Mouse (Mus musculus) liver, embryonic 16.5 days (tissue): ENCODE measurements around the gene Cd27. TPM values are rescaled to one million over a fixed set of nuclear protein-coding genes. Genes with fewer than 3 reads are reported as not detected.
"Not testable (repeated sequence)": the region's sequence is repeated elsewhere in the genome, so short reads cannot be mapped to it uniquely, and the experiment has no call there.

Experiments
- ATAC-seq: fragments of 200-750 bp; cut with Nextera tagmentation; 2 replicates; pipeline ENCODE4 v1.8.0; 2017; ENCODE audit warnings: low read depth, mild to moderate bottlenecking, moderate number of reproducible peaks, moderate library complexity
- H3K27ac ChIP-seq: fragments of 300-500 bp; sonication (generic); 2 replicates; pipeline ENCODE4 v1.5.1; 2014; ENCODE audit warnings: mild to moderate bottlenecking, low read length
- H3K27me3 ChIP-seq: fragments of 300-500 bp; sonication (generic); 2 replicates; pipeline ENCODE4 v1.6.1; 2014; ENCODE audit warnings: low read depth, low read length, mixed read lengths; ENCODE audit not compliant: control insufficient read depth, insufficient read depth
- H3K36me3 ChIP-seq: fragments of 300-500 bp; sonication (generic); 2 replicates; pipeline ENCODE4 v1.6.1; 2014; ENCODE audit warnings: mild to moderate bottlenecking; ENCODE audit not compliant: control insufficient read depth, insufficient read depth
- H3K4me1 ChIP-seq: fragments of 300-500 bp; sonication (generic); 2 replicates; pipeline ENCODE4 v1.6.1; 2014; ENCODE audit warnings: low read depth, low read length, mixed read lengths; ENCODE audit not compliant: control insufficient read depth
- H3K4me2 ChIP-seq: fragments of 300-500 bp; sonication (generic); 2 replicates; pipeline ENCODE4 v1.6.1; 2014; ENCODE audit warnings: low read depth, low read length, mixed read lengths
- H3K4me3 ChIP-seq: fragments of 300-500 bp; sonication (generic); 2 replicates; pipeline ENCODE4 v1.5.1; 2014; ENCODE audit warnings: low read depth, mild to moderate bottlenecking, low read length
- H3K9ac ChIP-seq: fragments of 300-500 bp; sonication (generic); 2 replicates; pipeline ENCODE4 v1.6.1; 2014; ENCODE audit warnings: low read depth, low read length
- H3K9me3 ChIP-seq: fragments of 300-500 bp; sonication (generic); replicated peaks from 2 replicates; pipeline ENCODE4 v1.6.1; 2016; ENCODE audit warnings: low read length; ENCODE audit not compliant: control insufficient read depth
- WGBS: fragments of 180-500 bp; shearing (Covaris S2); extraction: QIAGEN DNeasy Blood & Tissue Kit; methylation state at CpG from one replicate; pipeline ENCODE4 v1.1.7; 2014; ENCODE audit not compliant: insufficient replicate concordance; 5-methylcytosine and 5-hydroxymethylcytosine counted together
- polyA plus RNA-seq: library from polyadenylated mRNA; unstranded; fragments of >200 nt; fragmentation: Nextera tagmentation; extraction: Ambion mirVana; gene quantifications from 2 replicates; pipeline ENCODE4 v1.2.1, GENCODE M21; 2015

Gene Cd27
- polyA plus RNA-seq: 1.1 and 1.5 TPM in 2 replicates

GRCm38 (mm10) chr6:125236782-125237181, at the start of gene Cd27:
Cd27 (minus strand) TSS chr6:125237010.
- Histone ChIP-seq H3K9me3 (no peaks in the 10 kb centered on the region), H3K27ac (no peak within 1 kb of the TSS), H3K4me2 (no peak within 1 kb of the TSS), H3K9ac (no peak within 1 kb of the TSS), H3K4me1 (peaks cover 7% of the 10 kb centered on the region), H3K4me3 (no peak within 1 kb of the TSS), H3K27me3 (no peaks in the 10 kb centered on the region), H3K36me3 (no peaks in the 10 kb centered on the region)
- ATAC-seq: no peak
- WGBS: 37% methylated on average over 6 of the region's 6 CpGs

- no peak for ATAC-seq
- Histone ChIP-seq H3K9ac (no peak within 1 kb of the TSS), H3K4me3 (no peak within 1 kb of the TSS), H3K4me2 (no peak within 1 kb of the TSS), H3K9me3 (0 out of 2 replicates have a peak, but pooled peaks cover 3% of the 10 kb centered on the region), H3K36me3 (no peaks in the 10 kb centered on the region), H3K27ac (no peak within 1 kb of the TSS), H3K27me3 (no peaks in the 10 kb centered on the region), H3K4me1 (no peaks in the 10 kb centered on the region)
- 83% methylated on average over 22 of the region's 22 CpGs for WGBS
Observed at GRCm38 (mm10) chr6:125285890-125286289, 49.1 kb upstream of the Cd27 start, which contains the start of gene Tuba3a. Tuba3a (minus strand) TSS chr6:125286042.

GRCm38 (mm10) chr6:125284751-125285150, 47.9 kb upstream of the Cd27 start:
- Histone ChIP-seq H3K4me1 (no peaks in the 10 kb centered on the region), H3K36me3 (no peaks in the 10 kb centered on the region), H3K4me2 (no peak overlapping the region), H3K27me3 (no peaks in the 10 kb centered on the region), H3K9ac (no peak overlapping the region), H3K27ac (no peak overlapping the region), H3K9me3 (0 out of 2 replicates have a peak, but pooled peaks cover 3% of the 10 kb centered on the region), H3K4me3 (no peak overlapping the region)
- 72% methylated on average over 7 of the region's 7 CpGs for WGBS
- ATAC-seq: no peak

- ATAC-seq: no peak
Observed at GRCm38 (mm10) chr6:125284250-125284649, 47.4 kb upstream of the Cd27 start.

GRCm38 (mm10) chr6:125282721-125283120, 45.9 kb upstream of the Cd27 start:
- ATAC-seq, H3K27ac ChIP-seq, H3K4me2 ChIP-seq, H3K27me3 ChIP-seq, H3K9me3 ChIP-seq, H3K9ac ChIP-seq, H3K4me1 ChIP-seq, H3K36me3 ChIP-seq, H3K4me3 ChIP-seq: not testable (repeated sequence)
- 79% methylated on average over 13 of the region's 13 CpGs for WGBS

More at GRCm38 (mm10) chr6:125284250-125284649, 47.4 kb upstream of the Cd27 start:
- Histone ChIP-seq H3K36me3 (no peaks in the 10 kb centered on the region), H3K9ac (no peak overlapping the region), H3K4me3 (no peak overlapping the region), H3K4me2 (no peak overlapping the region), H3K27ac (no peak overlapping the region), H3K27me3 (no peaks in the 10 kb centered on the region), H3K9me3 (0 out of 2 replicates have a peak, but pooled peaks cover 3% of the 10 kb centered on the region), H3K4me1 (no peaks in the 10 kb centered on the region)
- 48% methylated on average over 8 of the region's 8 CpGs for WGBS

GRCm38 (mm10) chr6:125279729-125280128, 42.9 kb upstream of the Cd27 start:
- Histone ChIP-seq H3K27ac (no peak overlapping the region), H3K4me3 (no peak overlapping the region), H3K4me2 (no peak overlapping the region), H3K4me1 (no peaks in the 10 kb centered on the region), H3K9me3 (0 out of 2 replicates have a peak, but pooled peaks cover 2% of the 10 kb centered on the region), H3K9ac (no peak overlapping the region), H3K36me3 (no peaks in the 10 kb centered on the region), H3K27me3 (no peaks in the 10 kb centered on the region)
- 40% methylated on average over 8 of the region's 8 CpGs for WGBS
- ATAC-seq: no peak

- Histone ChIP-seq H3K9ac (no peak overlapping the region), H3K27ac (no peak overlapping the region), H3K4me1 (peaks cover 5% of the 10 kb centered on the region), H3K9me3 (no peaks in the 10 kb centered on the region), H3K4me2 (no peak overlapping the region), H3K36me3 (no peaks in the 10 kb centered on the region), H3K27me3 (no peaks in the 10 kb centered on the region), H3K4me3 (no peak overlapping the region)
- ATAC-seq: no peak
- WGBS: 47% methylated on average over 15 of the region's 15 CpGs
Observed at GRCm38 (mm10) chr6:125274841-125275563, 38.2 kb upstream of the Cd27 start.

- WGBS: 53% methylated on average over 10 of the region's 10 CpGs
- Histone ChIP-seq H3K9me3 (no peaks in the 10 kb centered on the region), H3K9ac (no peak overlapping the region)
Observed at GRCm38 (mm10) chr6:125272228-125272785, 35.5 kb upstream of the Cd27 start.

More at GRCm38 (mm10) chr6:125272228-125272785, 35.5 kb upstream of the Cd27 start:
- H3K4me1 ChIP-seq: peaks cover 5% of the 10 kb centered on the region
- H3K4me2 ChIP-seq: peak overlapping the region; percentile 52; the same call in 1 of the 2 replicates
- H3K4me3 ChIP-seq: no peak overlapping the region
- H3K36me3 ChIP-seq: no peaks in the 10 kb centered on the region
- no peak overlapping the region for H3K27ac ChIP-seq
- ATAC-seq: no peak
- H3K27me3 ChIP-seq: no peaks in the 10 kb centered on the region
